Mouse (Mus musculus) bone marrow macrophage, adult 2 months (primary cell): Measurements from ENCODE around the gene Arfgap2.

Source experiments
- CTCF ChIP-seq: IDR thresholded peaks from 2 replicates; pipeline ENCODE4 v1.5.1; 2012; ENCODE audit warnings: low read depth, mild to moderate bottlenecking, low read length, moderate library complexity
- POLR2A ChIP-seq: IDR thresholded peaks from 2 replicates; pipeline ENCODE4 v1.6.1; 2012; ENCODE audit warnings: mild to moderate bottlenecking, low read depth, low read length, borderline replicate concordance

DNA sequence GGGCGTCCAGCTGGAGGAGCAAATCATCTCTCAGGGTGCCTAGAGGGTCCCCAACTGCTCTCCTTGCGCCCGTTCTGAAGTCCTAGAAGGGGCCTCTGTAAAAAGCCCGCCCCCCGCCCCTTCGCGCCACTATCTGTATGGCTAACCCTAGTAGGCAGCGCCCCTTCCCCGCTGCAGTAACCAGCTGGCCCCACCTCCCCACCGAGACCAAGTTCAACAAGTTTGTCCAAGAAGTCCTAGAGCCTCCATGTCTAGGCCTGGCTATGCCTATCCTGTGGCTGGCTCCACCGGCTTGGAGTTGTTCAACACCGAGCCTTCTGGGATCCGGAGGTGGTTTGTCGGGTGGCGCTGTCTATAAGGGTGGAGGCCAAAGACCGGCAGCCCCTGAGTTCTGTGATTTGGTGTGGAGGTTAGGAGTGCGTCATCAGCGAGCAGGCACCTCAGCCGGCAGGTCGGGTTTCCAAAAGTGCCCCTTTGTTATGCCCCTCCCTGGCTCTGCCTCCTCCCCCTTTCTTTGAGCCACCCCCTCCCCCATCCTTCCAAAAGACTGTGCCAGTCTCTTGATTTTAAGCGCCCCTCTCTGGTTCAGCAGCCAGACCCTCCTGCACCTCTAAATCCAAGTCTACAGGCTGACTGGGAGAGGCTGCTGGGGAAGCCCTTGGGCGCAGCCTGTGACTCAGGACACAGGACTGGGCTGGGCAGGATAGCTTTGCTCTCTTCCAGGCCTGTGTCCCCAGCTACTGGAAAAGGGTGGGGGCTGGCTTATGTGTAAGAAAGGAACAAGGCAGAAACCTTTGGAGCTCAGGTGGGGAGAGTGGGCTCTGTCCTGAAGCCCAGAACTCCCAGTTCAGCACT, 7.4 kb upstream of the Arfgap2 start:
- TF ChIP-seq CTCF (no peak), POLR2A (no peak)
